Mouse (Mus musculus): ENCODE results near the gene Gfod2. TPM values are rescaled to one million over a fixed set of nuclear protein-coding genes. Genes with fewer than 3 reads are reported as not detected.

Gene Gfod2
- polyA plus RNA-seq, 1 experiment from 2014 or later = 16.0 TPM

- no peak overlapping the region for H3K27ac ChIP-seq
- H3K27me3 ChIP-seq (replicated peaks) = peaks cover 1% of the 10 kb centered on the region; the same call in 1 of the 2 replicates
- H3K4me1 ChIP-seq = peaks cover 13% of the 10 kb centered on the region
- no peak overlapping the region for H3K4me3 ChIP-seq (replicated peaks)
- no peaks in the 10 kb centered on the region for H3K9me3 ChIP-seq
- no peak overlapping the region for H3K9ac ChIP-seq
- 65% methylated on average over 35 of the region's 35 CpGs for WGBS
- no peaks in the 10 kb centered on the region for H3K36me3 ChIP-seq
- H3K4me2 ChIP-seq = no peak overlapping the region
- ATAC-seq (ENCODE audit: insufficient read depth, low FRiP score, low read depth) = no peak
Observed at GRCm38 (mm10) chr8:105689256-105689982, 69.0 kb downstream of the Gfod2 start.

- Histone ChIP-seq H3K36me3 (peaks cover 8% of the 10 kb centered on the region; the same call in 1 of the 2 replicates), H3K4me2 (no peak overlapping the region)
- WGBS = 49% methylated on average over 14 of the region's 14 CpGs
Observed at GRCm38 (mm10) chr8:105688242-105688752, 70.2 kb downstream of the Gfod2 start.

GRCm38 (mm10) chr8:105687512-105687911 lies 71.0 kb downstream of the Gfod2 start:
- WGBS = 68% methylated on average over 8 of the region's 8 CpGs
- no peak for ATAC-seq (ENCODE audit: insufficient read depth, low FRiP score, low read depth)

More at GRCm38 (mm10) chr8:105688242-105688752, 70.2 kb downstream of the Gfod2 start:
- Histone ChIP-seq H3K27ac (no peak overlapping the region), H3K27me3 (replicated peaks) (no peaks in the 10 kb centered on the region), H3K9me3 (no peaks in the 10 kb centered on the region), H3K4me3 (replicated peaks) (no peak overlapping the region), H3K4me1 (peaks cover 7% of the 10 kb centered on the region), H3K9ac (no peak overlapping the region)
- no peak for ATAC-seq (ENCODE audit: insufficient read depth, low FRiP score, low read depth)

GRCm38 (mm10) chr8:105686551-105686950 lies 71.9 kb downstream of the Gfod2 start:
- no peak overlapping the region for H3K27ac ChIP-seq
- peaks cover 8% of the 10 kb centered on the region for H3K36me3 ChIP-seq
- H3K27me3 ChIP-seq (replicated peaks) = no peaks in the 10 kb centered on the region
- H3K4me1 ChIP-seq = peaks cover 7% of the 10 kb centered on the region
- H3K4me3 ChIP-seq (replicated peaks) = no peak overlapping the region
- H3K9ac ChIP-seq = no peak overlapping the region
- no peak for ATAC-seq (ENCODE audit: insufficient read depth, low FRiP score, low read depth)
- H3K4me2 ChIP-seq = no peak overlapping the region
- WGBS = 63% methylated on average over 6 of the region's 6 CpGs
- H3K9me3 ChIP-seq = no peaks in the 10 kb centered on the region

More at GRCm38 (mm10) chr8:105687512-105687911, 71.0 kb downstream of the Gfod2 start:
- Histone ChIP-seq H3K4me1 (peaks cover 7% of the 10 kb centered on the region), H3K4me2 (no peak overlapping the region), H3K4me3 (replicated peaks) (no peak overlapping the region), H3K27ac (no peak overlapping the region), H3K9me3 (no peaks in the 10 kb centered on the region), H3K9ac (no peak overlapping the region), H3K27me3 (replicated peaks) (no peaks in the 10 kb centered on the region), H3K36me3 (peaks cover 8% of the 10 kb centered on the region)

DNA sequence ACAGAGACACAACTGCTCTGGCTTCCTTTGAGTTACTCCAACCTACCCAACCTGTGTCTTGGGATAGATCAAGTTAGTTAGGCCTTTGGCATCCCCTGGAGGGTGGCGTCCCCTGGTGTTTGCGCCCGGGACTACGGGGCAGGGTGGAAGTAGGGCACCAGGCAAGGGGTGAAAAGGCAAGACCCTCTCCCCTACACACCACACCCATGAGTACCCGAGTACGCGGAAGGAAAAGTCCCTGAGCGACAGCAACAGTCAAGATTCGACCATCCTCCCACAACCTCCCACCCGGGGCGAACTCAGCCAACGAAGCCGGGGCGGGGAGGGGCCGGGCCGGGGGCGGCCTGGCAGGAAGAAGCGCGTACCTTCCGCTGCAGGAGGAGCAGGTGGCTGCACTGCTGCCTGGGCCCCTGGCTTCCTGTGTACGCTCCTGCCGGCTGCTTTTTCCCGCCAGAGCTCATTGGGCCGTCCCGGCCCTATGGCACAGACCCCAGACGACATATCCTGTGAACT lies 72.6 kb downstream of the Gfod2 start, which contains the start of gene Carmil2:
Gene Carmil2, plus strand, starts transcription at position 479 of the 513 bp plus-strand sequence.
- Histone ChIP-seq H3K4me3 (replicated peaks) (peak within 1 kb of the TSS; percentile 17; the same call in 1 of the 2 replicates), H3K9me3 (no peaks in the 10 kb centered on the region), H3K4me1 (peaks cover 7% of the 10 kb centered on the region), H3K27ac (no peak within 1 kb of the TSS), H3K36me3 (peaks cover 15% of the 10 kb centered on the region), H3K9ac (no peak within 1 kb of the TSS), H3K27me3 (replicated peaks) (no peaks in the 10 kb centered on the region), H3K4me2 (peak within 1 kb of the TSS; percentile 46)
- 4% methylated on average over 25 of the region's 26 CpGs for WGBS
- ATAC-seq (ENCODE audit: insufficient read depth, low FRiP score, low read depth) = peak; percentile 37; the same call in 1 of the 2 replicates

GRCm38 (mm10) chr8:105685325-105685724 lies 73.1 kb downstream of the Gfod2 start:
- no peak overlapping the region for H3K9ac ChIP-seq
- no peak overlapping the region for H3K27ac ChIP-seq
- no peak overlapping the region for H3K4me3 ChIP-seq (replicated peaks)
- 69% methylated on average over 7 of the region's 7 CpGs for WGBS
- H3K27me3 ChIP-seq (replicated peaks) = no peaks in the 10 kb centered on the region
- peaks cover 20% of the 10 kb centered on the region for H3K36me3 ChIP-seq
- peaks cover 7% of the 10 kb centered on the region for H3K4me1 ChIP-seq
- peak overlapping the region; percentile 46; the same call in 1 of the 2 replicates for H3K4me2 ChIP-seq
- no peaks in the 10 kb centered on the region for H3K9me3 ChIP-seq
- no peak for ATAC-seq (ENCODE audit: insufficient read depth, low FRiP score, low read depth)

- H3K9ac ChIP-seq = no peak overlapping the region
- 79% methylated on average over 1 of the region's 1 CpGs for WGBS
- peaks cover 51% of the 10 kb centered on the region for H3K36me3 ChIP-seq
- no peaks in the 10 kb centered on the region for H3K4me1 ChIP-seq
- H3K9me3 ChIP-seq = no peaks in the 10 kb centered on the region
- H3K27ac ChIP-seq = no peak overlapping the region
- no peaks in the 10 kb centered on the region for H3K27me3 ChIP-seq (replicated peaks)
- H3K4me2 ChIP-seq = no peak overlapping the region
- no peak overlapping the region for H3K4me3 ChIP-seq (replicated peaks)
- ATAC-seq (ENCODE audit: insufficient read depth, low FRiP score, low read depth) = no peak
Observed at GRCm38 (mm10) chr8:105677891-105678290, 80.6 kb downstream of the Gfod2 start.

Other genes with a start within 250 kb of the Gfod2 start
- 2.5 and 2.7 TPM in 2 replicates for gene Hsd11b2, start 239.9 kb downstream of the Gfod2 start, polyA plus RNA-seq (2015; fragmentation: Nextera tagmentation; extraction: Ambion mirVana)
- 73.2 and 75.8 TPM in 2 replicates for gene Atp6v0d1, start 192.6 kb downstream of the Gfod2 start, polyA plus RNA-seq (2015; fragmentation: Nextera tagmentation; extraction: Ambion mirVana)
- gene Ripor1, start 153.4 kb downstream of the Gfod2 start, polyA plus RNA-seq (2015; fragmentation: Nextera tagmentation; extraction: Ambion mirVana) = 21.0 and 23.4 TPM in 2 replicates
- gene Ctcf, start 122.1 kb downstream of the Gfod2 start, polyA plus RNA-seq (2015; fragmentation: Nextera tagmentation; extraction: Ambion mirVana) = 109 and 112 TPM in 2 replicates
- gene Agrp, start 121.3 kb downstream of the Gfod2 start, polyA plus RNA-seq (2015; fragmentation: Nextera tagmentation; extraction: Ambion mirVana) = 0.77 and 1.1 TPM in 2 replicates
- gene Carmil2, start 72.4 kb downstream of the Gfod2 start, polyA plus RNA-seq (2015; fragmentation: Nextera tagmentation; extraction: Ambion mirVana) = 1.2 and 1.4 TPM in 2 replicates
- gene Acd, start 57.6 kb downstream of the Gfod2 start, polyA plus RNA-seq (2015; fragmentation: Nextera tagmentation; extraction: Ambion mirVana) = 45.0 and 52.8 TPM in 2 replicates
- 14.9 and 15.0 TPM in 2 replicates for gene Pard6a, start 57.5 kb downstream of the Gfod2 start, polyA plus RNA-seq (2015; fragmentation: Nextera tagmentation; extraction: Ambion mirVana)
- gene 4933405L10Rik, start 51.0 kb downstream of the Gfod2 start, polyA plus RNA-seq (2015; fragmentation: Nextera tagmentation; extraction: Ambion mirVana) = 0.19 TPM in 1 of 2 replicates, not detected in the other
- gene Enkd1, start 50.5 kb downstream of the Gfod2 start, polyA plus RNA-seq (2015; fragmentation: Nextera tagmentation; extraction: Ambion mirVana) = 18.0 and 18.1 TPM in 2 replicates
- 13.1 and 13.4 TPM in 2 replicates for gene Ranbp10, start 68.7 kb upstream of the Gfod2 start, polyA plus RNA-seq (2015; fragmentation: Nextera tagmentation; extraction: Ambion mirVana)
- not detected in 2 replicates for gene Tsnaxip1, start 69.1 kb upstream of the Gfod2 start, polyA plus RNA-seq (2015; fragmentation: Nextera tagmentation; extraction: Ambion mirVana)
- gene Cenpt, start 94.6 kb upstream of the Gfod2 start, polyA plus RNA-seq (2015; fragmentation: Nextera tagmentation; extraction: Ambion mirVana) = 38.0 and 41.2 TPM in 2 replicates
- gene Thap11, start 96.5 kb upstream of the Gfod2 start, polyA plus RNA-seq (2015; fragmentation: Nextera tagmentation; extraction: Ambion mirVana) = 61.6 and 63.3 TPM in 2 replicates
- gene Nutf2, start 101.9 kb upstream of the Gfod2 start, polyA plus RNA-seq (2015; fragmentation: Nextera tagmentation; extraction: Ambion mirVana) = 151 and 214 TPM in 2 replicates
- gene Edc4, start 122.2 kb upstream of the Gfod2 start, polyA plus RNA-seq (2015; fragmentation: Nextera tagmentation; extraction: Ambion mirVana) = 35.7 and 41.9 TPM in 2 replicates
- gene Nrn1l, start 134.9 kb upstream of the Gfod2 start, polyA plus RNA-seq (2015; fragmentation: Nextera tagmentation; extraction: Ambion mirVana) = 0.31 and 0.63 TPM in 2 replicates
- 28.7 and 30.7 TPM in 2 replicates for gene Pskh1, start 141.8 kb upstream of the Gfod2 start, polyA plus RNA-seq (2015; fragmentation: Nextera tagmentation; extraction: Ambion mirVana)
- 1.9 and 3.8 TPM in 2 replicates for gene Ctrl, start 175.2 kb upstream of the Gfod2 start, polyA plus RNA-seq (2015; fragmentation: Nextera tagmentation; extraction: Ambion mirVana)
- 61.2 and 61.4 TPM in 2 replicates for gene Psmb10, start 179.8 kb upstream of the Gfod2 start, polyA plus RNA-seq (2015; fragmentation: Nextera tagmentation; extraction: Ambion mirVana)
- gene Lcat, start 184.7 kb upstream of the Gfod2 start, polyA plus RNA-seq (2015; fragmentation: Nextera tagmentation; extraction: Ambion mirVana) = 2.9 and 5.8 TPM in 2 replicates
- 32.7 and 33.4 TPM in 2 replicates for gene Slc12a4, start 207.4 kb upstream of the Gfod2 start, polyA plus RNA-seq (2015; fragmentation: Nextera tagmentation; extraction: Ambion mirVana)
- gene Dpep3, start 220.8 kb upstream of the Gfod2 start, polyA plus RNA-seq (2015; fragmentation: Nextera tagmentation; extraction: Ambion mirVana) = not detected in 2 replicates
- 17.6 and 21.2 TPM in 2 replicates for gene Dus2, start 232.7 kb upstream of the Gfod2 start, polyA plus RNA-seq (2015; fragmentation: Nextera tagmentation; extraction: Ambion mirVana)
- not detected in 2 replicates for gene Dpep2nb, start 247.3 kb upstream of the Gfod2 start, polyA plus RNA-seq (2015; fragmentation: Nextera tagmentation; extraction: Ambion mirVana)

Measured in stomach, embryonic 15.5 days (tissue).